Mouse (Mus musculus): Measurements from ENCODE around the gene Rfc2. TPM values are rescaled to one million over a fixed set of nuclear protein-coding genes. Genes with fewer than 3 reads are reported as not detected.

Rfc2 gene
- polyA plus RNA-seq, 1 experiment from 2014 or later: 338 TPM

GRCm38 (mm10) chr5:134551233-134552109, 29.7 kb upstream of the Rfc2 start:
- DNase-seq: peak; percentile 63
- peak overlapping the region; percentile 96 for H3K27ac ChIP-seq (ENCODE audit: low read depth)
- H3K4me3 ChIP-seq (ENCODE audit: low read depth, low read length): peak overlapping the region; percentile 83
- peak overlapping the region; percentile 89 for H3K9ac ChIP-seq
- no peaks in the 10 kb centered on the region for H3K9me3 ChIP-seq (ENCODE audit: low read depth, low read length)
- under 1% methylated on average over 52 of the region's 52 CpGs for WGBS
- peaks cover 22% of the 10 kb centered on the region for H3K4me1 ChIP-seq (ENCODE audit: insufficient read depth)
- H3K27me3 ChIP-seq (ENCODE audit: insufficient read depth, low read length): no peaks in the 10 kb centered on the region
- TF ChIP-seq CTCF (IDR thresholded peaks at IDR 0.05; ENCODE audit: low read depth): no peak
- ATAC-seq (ENCODE audit: insufficient read depth): peak; percentile 8; the same call in 1 of the 2 replicates
- peak overlapping the region; percentile 77 for H3K4me2 ChIP-seq
- H3K36me3 ChIP-seq (ENCODE audit: insufficient read depth): no peaks in the 10 kb centered on the region

- H3K27ac ChIP-seq (ENCODE audit: low read depth): peak within 1 kb of the TSS; percentile 96
- H3K27me3 ChIP-seq (ENCODE audit: insufficient read depth, low read length): no peaks in the 10 kb centered on the region
- TF ChIP-seq CTCF (IDR thresholded peaks at IDR 0.05; ENCODE audit: low read depth): no peak
- DNase-seq: peak; percentile 99
- peak within 1 kb of the TSS; percentile 83 for H3K4me3 ChIP-seq (ENCODE audit: low read depth, low read length)
- no peaks in the 10 kb centered on the region for H3K36me3 ChIP-seq (ENCODE audit: insufficient read depth)
- H3K4me2 ChIP-seq: peak within 1 kb of the TSS; percentile 77
- H3K9me3 ChIP-seq (ENCODE audit: low read depth, low read length): no peaks in the 10 kb centered on the region
- 1% methylated on average over 61 of the region's 61 CpGs for WGBS
- H3K9ac ChIP-seq: peak within 1 kb of the TSS; percentile 89
- peak; percentile 94 for ATAC-seq (ENCODE audit: insufficient read depth)
- H3K4me1 ChIP-seq (ENCODE audit: insufficient read depth): peaks cover 22% of the 10 kb centered on the region
Observed at GRCm38 (mm10) chr5:134552110-134552972, 28.8 kb upstream of the Rfc2 start, which contains the start of gene Clip2. Gene Clip2, minus strand, starts transcription at chr5:134552434.

- Histone ChIP-seq H3K27ac (ENCODE audit: low read depth) (no peak overlapping the region), H3K9ac (no peak overlapping the region), H3K4me3 (ENCODE audit: low read depth, low read length) (no peak overlapping the region), H3K36me3 (ENCODE audit: insufficient read depth) (no peaks in the 10 kb centered on the region), H3K27me3 (ENCODE audit: insufficient read depth, low read length) (no peaks in the 10 kb centered on the region), H3K4me1 (ENCODE audit: insufficient read depth) (peaks cover 18% of the 10 kb centered on the region), H3K4me2 (no peak overlapping the region), H3K9me3 (ENCODE audit: low read depth, low read length) (no peaks in the 10 kb centered on the region)
- no peak for ATAC-seq (ENCODE audit: insufficient read depth)
- no peak for DNase-seq
- 86% methylated on average over 5 of the region's 5 CpGs for WGBS
- TF ChIP-seq CTCF (IDR thresholded peaks at IDR 0.05; ENCODE audit: low read depth): no peak
Observed at GRCm38 (mm10) chr5:134553951-134554546, 27.1 kb upstream of the Rfc2 start.

- no peaks in the 10 kb centered on the region for H3K27me3 ChIP-seq (ENCODE audit: insufficient read depth, low read length)
- peak overlapping the region; percentile 48 for H3K4me2 ChIP-seq
- H3K36me3 ChIP-seq (ENCODE audit: insufficient read depth): no peaks in the 10 kb centered on the region
- H3K4me1 ChIP-seq (ENCODE audit: insufficient read depth): peaks cover 13% of the 10 kb centered on the region
- ATAC-seq (ENCODE audit: insufficient read depth) (peak; percentile 11; the same call in 1 of the 2 replicates), DNase-seq (peak; percentile 92)
- WGBS: 5% methylated on average over 20 of the region's 20 CpGs
- TF ChIP-seq CTCF (IDR thresholded peaks at IDR 0.05; ENCODE audit: low read depth): no peak
- H3K9me3 ChIP-seq (ENCODE audit: low read depth, low read length): no peaks in the 10 kb centered on the region
- peak overlapping the region; percentile 65; the same call in 1 of the 2 replicates for H3K27ac ChIP-seq (ENCODE audit: low read depth)
- no peak overlapping the region for H3K4me3 ChIP-seq (ENCODE audit: low read depth, low read length)
- no peak overlapping the region; the same call in 1 of the 2 replicates for H3K9ac ChIP-seq
Observed at GRCm38 (mm10) chr5:134555463-134556164, 25.6 kb upstream of the Rfc2 start.

- TF ChIP-seq CTCF (IDR thresholded peaks at IDR 0.05; ENCODE audit: low read depth): no peak
- H3K4me2 ChIP-seq: no peak within 1 kb of the TSS
- WGBS: 89% methylated on average over 7 of the region's 7 CpGs
Observed at GRCm38 (mm10) chr5:134560071-134560449, 21.1 kb upstream of the Rfc2 start, which contains the start of gene Syna. Gene Syna, minus strand, starts transcription at chr5:134560171.

GRCm38 (mm10) chr5:134560450-134561171, 20.6 kb upstream of the Rfc2 start:
- no peak overlapping the region for H3K4me2 ChIP-seq
- no peaks in the 10 kb centered on the region for H3K9me3 ChIP-seq (ENCODE audit: low read depth, low read length)
- 70% methylated on average over 16 of the region's 16 CpGs for WGBS
- no peak overlapping the region for H3K9ac ChIP-seq
- H3K27ac ChIP-seq (ENCODE audit: low read depth): no peak overlapping the region
- no peak for TF ChIP-seq CTCF (IDR thresholded peaks at IDR 0.05; ENCODE audit: low read depth)
- H3K36me3 ChIP-seq (ENCODE audit: insufficient read depth): no peaks in the 10 kb centered on the region
- no peak overlapping the region for H3K4me3 ChIP-seq (ENCODE audit: low read depth, low read length)
- ATAC-seq (ENCODE audit: insufficient read depth): no peak
- H3K4me1 ChIP-seq (ENCODE audit: insufficient read depth): no peaks in the 10 kb centered on the region
- DNase-seq: no peak
- H3K27me3 ChIP-seq (ENCODE audit: insufficient read depth, low read length): no peaks in the 10 kb centered on the region

More at GRCm38 (mm10) chr5:134560071-134560449, 21.1 kb upstream of the Rfc2 start, which contains the start of gene Syna:
- no peaks in the 10 kb centered on the region for H3K9me3 ChIP-seq (ENCODE audit: low read depth, low read length)
- H3K27ac ChIP-seq (ENCODE audit: low read depth): no peak within 1 kb of the TSS
- ATAC-seq (ENCODE audit: insufficient read depth) (no peak), DNase-seq (no peak)
- H3K9ac ChIP-seq: no peak within 1 kb of the TSS
- H3K4me1 ChIP-seq (ENCODE audit: insufficient read depth): 0 out of 2 replicates have a peak, but pooled peaks cover 3% of the 10 kb centered on the region
- no peaks in the 10 kb centered on the region for H3K27me3 ChIP-seq (ENCODE audit: insufficient read depth, low read length)
- no peak within 1 kb of the TSS for H3K4me3 ChIP-seq (ENCODE audit: low read depth, low read length)
- H3K36me3 ChIP-seq (ENCODE audit: insufficient read depth): no peaks in the 10 kb centered on the region
